Mouse (Mus musculus): ENCODE measurements around the gene Cops7b.

Cops7b gene

GRCm38 (mm10) chr1:86596512-86596911, 13.8 kb downstream of the Cops7b start:
- no peak for DNase-seq (ENCODE audit: low read depth in 1 of 2, low spot score in 2 of 2)

- DNase-seq (ENCODE audit: low read depth in 1 of 2, low spot score in 2 of 2) = no peak
Measured at GRCm38 (mm10) chr1:86598516-86598915, 15.8 kb downstream of the Cops7b start.

GRCm38 (mm10) chr1:86600117-86600516, 17.4 kb downstream of the Cops7b start:
- no peak for DNase-seq (ENCODE audit: low read depth in 1 of 2, low spot score in 2 of 2)

- DNase-seq (ENCODE audit: low read depth in 1 of 2, low spot score in 2 of 2) = no peak
Measured at GRCm38 (mm10) chr1:86610954-86611353, 28.2 kb downstream of the Cops7b start.

GRCm38 (mm10) chr1:86612081-86612480, 29.4 kb downstream of the Cops7b start:
- DNase-seq (ENCODE audit: low read depth in 1 of 2, low spot score in 2 of 2) = no peak

- DNase-seq (ENCODE audit: low read depth in 1 of 2, low spot score in 2 of 2) = no peak
Measured at GRCm38 (mm10) chr1:86614269-86614668, 31.6 kb downstream of the Cops7b start.

GRCm38 (mm10) chr1:86618454-86619125, 35.9 kb downstream of the Cops7b start:
- DNase-seq (ENCODE audit: low read depth in 1 of 2, low spot score in 2 of 2) = peak in 1 of 2 experiments; percentile 5

- no peak for DNase-seq (ENCODE audit: low read depth in 1 of 2, low spot score in 2 of 2)
Measured at GRCm38 (mm10) chr1:86622296-86622695, 39.6 kb downstream of the Cops7b start.

DNA sequence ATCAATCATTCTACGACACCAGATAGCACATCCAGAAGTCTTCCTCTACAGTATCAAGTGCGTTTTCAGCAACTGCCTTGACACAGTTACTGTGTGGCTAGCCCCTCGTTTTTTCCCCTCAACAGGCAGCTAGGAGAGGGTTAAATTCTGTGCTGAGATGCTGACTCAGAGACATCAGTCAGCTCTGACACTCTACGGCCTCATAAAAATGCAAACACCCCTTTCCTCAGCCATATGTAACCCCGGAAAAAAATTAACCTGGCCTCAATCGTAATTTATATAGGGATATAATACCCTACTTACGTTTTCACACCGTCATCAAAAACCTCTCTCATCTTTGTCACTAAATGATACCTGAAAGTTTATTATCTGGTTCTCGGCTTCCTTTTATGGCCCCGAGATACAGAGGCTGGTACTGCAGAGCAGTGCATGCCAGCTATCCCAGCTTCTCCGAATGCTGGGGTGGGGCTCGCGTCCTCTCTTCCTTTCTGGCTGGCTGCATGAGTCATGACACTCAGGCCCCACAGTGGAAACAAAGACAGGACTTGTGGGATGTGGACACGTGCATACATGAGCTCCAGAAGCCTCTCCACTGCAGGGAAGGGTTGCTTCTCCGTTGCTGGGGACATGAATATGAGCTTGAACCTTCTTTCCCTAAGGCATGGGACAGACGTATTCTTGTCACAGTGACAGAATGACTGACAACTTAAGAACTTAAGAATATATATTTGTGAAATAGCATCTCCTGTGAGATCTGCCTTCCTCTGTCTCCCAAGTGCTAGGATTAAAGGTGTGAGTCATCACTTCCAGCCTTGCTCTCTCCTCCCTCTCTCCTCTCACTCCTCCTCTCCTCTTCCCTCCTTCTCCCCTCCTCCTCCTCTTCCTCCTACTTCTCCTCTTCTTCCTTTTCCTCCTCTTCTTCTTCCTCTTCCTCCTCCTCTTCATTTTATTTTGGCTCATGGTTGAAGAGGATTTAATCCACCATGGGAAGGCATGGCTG, 40.6 kb downstream of the Cops7b start:
- DNase-seq (ENCODE audit: low read depth in 1 of 2, low spot score in 2 of 2) = no peak

- no peak for DNase-seq (ENCODE audit: low read depth in 1 of 2, low spot score in 2 of 2)
Measured at GRCm38 (mm10) chr1:86628270-86628669, 45.6 kb downstream of the Cops7b start.

DNA sequence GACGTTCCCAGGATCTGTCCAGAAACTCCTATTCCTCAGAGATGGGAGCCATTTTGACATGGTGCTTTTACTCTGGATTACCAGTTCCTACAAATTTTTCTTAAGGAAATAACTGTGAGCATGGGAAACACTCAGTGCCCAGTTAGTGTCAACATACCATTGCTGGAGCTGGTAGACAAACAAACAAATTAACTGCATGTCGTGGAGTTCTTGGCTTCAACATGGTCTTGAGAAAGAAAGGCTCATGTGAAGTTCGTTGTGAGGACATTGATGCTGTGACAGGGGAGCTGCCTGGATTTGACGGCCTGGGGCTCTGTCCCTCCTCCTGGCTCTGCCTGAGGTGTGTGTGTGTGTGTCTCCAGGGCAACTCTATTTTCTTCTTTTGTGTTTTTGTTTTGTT, 47.2 kb downstream of the Cops7b start:
- DNase-seq (ENCODE audit: low read depth in 1 of 2, low spot score in 2 of 2) = no peak

DNA sequence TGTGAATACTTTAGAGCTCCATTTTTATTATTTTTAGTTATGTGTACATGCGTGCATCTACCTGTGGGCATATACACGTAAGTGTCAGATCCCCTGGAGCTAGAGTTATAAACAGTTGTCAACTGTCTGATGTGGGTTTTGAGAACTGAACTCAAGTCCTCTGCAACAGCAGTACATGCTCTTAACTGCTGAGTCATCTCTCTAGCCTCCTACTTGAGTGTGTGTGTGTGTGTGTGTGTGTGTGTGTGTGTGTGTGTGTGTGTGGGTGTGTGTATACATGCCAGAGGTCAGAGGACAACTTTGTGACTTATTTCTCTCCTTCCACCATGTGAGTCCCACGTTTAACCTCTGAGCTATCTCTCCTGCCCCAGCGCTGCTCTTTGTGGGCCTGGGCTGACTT, 47.8 kb downstream of the Cops7b start:
- DNase-seq (ENCODE audit: low read depth in 1 of 2, low spot score in 2 of 2) = no peak

DNA sequence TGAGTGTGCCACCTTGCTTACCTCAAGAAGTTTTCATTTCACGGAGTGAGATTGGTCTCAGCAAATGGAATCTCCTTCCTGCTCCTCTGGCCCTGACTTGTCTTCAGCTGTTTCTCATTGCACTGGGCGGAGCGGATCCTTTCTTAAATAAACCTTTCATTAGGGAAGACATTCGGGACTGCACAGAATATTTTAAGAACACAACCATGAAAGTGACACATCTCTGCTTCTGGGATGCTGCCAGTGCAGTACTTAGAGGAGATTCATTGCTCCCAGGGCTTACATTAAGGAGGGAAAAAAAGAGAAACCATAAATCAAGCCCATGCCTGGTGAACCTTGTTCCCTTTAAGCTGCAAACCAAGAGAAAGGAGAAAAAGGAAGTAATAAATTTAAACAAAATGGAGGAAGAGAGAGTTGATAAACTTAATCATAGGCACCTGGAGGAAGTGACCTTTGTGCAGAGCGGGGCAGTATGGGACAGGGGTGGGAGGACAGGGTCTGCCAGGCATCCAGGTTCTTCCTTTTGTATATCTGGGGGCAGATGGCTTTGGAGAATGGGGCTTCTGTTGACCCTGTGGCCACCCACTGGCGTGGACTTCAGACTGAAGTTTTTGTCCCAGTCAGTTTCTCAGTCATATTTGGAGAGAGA, 50.2 kb downstream of the Cops7b start:
- DNase-seq (ENCODE audit: low read depth in 1 of 2, low spot score in 2 of 2) = no peak

DNA sequence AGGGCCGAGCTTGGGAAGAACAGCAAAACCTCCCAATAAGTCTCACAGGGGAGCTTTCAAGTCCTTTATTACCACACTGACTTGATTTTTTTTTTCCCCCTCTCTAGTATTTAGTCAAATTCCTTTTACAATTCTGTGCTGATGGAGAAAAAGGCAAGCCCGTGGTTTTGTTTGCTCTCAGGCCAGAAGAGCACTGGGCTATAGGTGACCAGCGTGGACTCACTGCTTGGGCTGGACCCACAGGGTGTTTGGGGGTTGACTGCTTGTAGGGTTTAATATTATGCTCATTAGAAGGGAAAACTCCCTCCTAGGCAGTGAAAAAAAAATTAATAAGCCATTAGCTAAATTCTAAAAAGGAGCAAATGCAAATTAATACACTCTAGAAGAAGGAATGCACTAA, 50.7 kb downstream of the Cops7b start:
- no peak for DNase-seq (ENCODE audit: low read depth in 1 of 2, low spot score in 2 of 2)

DNA sequence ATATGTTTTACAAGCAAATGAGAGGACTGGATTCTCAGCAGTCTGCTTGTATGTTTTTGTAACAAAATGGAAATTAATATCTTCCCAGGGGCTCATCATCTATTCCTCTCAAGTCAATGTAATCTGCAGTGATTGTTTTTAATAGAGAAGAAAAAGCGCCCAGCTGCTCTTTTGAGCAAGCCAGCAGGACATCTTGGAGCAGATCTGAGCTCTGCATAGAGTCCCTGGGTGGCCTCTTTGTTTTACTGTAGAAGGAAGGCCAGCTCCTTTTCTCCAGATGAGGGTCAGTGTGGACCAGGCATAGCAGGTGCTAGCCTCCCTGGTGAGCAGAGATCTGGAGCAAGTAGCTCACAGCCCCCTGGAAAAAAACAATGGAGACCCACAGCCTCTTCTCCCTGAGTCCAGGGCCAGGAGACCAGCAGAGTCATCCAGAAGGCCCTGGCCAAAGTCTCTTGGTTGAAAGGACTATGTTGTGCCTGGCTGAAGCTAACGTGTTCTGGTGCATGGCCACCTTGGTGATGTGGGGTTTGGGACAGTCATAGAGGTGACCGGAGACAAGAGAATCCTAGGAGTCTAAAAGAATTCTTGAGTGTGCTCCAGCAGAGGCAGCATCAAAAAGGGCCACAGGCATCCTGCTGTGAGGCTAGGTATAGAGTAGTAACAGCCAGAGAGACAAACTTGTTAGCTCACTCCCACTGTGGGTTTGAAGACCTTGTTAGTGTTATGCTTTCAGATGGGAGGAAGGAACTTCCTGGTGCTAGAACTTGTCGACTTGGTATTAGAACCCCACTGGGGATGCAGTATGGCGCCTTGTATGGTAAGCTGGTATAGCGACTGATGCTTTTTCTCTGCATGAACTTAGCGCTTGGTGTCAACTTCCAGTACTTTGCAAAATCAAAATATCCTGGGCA, 51.4 kb downstream of the Cops7b start:
- no peak for DNase-seq (ENCODE audit: low read depth in 1 of 2, low spot score in 2 of 2)

DNA sequence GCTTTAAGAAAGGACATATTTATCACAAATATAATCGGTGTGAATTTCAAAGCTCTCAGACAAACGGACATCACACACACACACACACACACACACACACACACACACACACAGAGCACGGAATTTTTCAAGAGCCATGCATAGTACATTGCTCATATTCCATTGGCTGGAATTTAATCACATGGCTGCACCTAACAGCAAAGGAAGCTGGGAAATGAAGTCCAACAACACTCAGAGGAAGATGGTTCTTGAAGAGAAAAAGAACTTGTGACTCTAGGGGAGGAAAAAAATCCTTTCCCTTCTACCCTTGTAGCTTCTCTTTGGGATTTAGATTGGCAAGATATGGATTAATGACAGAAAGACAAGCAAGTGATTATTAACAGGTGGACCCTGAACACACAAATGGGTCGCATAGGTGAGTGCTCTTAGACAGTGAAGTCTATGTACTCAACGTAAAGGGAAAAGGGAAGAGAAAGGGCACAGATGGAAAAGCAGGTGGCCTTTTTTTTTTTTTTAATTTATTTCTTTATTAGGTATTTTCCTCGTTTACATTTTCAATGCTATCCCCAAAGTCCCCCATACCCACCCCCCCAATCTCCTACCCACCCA, 52.2 kb downstream of the Cops7b start:
- no peak for DNase-seq (ENCODE audit: low read depth in 1 of 2, low spot score in 2 of 2)

GRCm38 (mm10) chr1:86643101-86643809, 60.6 kb downstream of the Cops7b start:
- DNase-seq (ENCODE audit: low read depth in 1 of 2, low spot score in 2 of 2) = no peak

DNA sequence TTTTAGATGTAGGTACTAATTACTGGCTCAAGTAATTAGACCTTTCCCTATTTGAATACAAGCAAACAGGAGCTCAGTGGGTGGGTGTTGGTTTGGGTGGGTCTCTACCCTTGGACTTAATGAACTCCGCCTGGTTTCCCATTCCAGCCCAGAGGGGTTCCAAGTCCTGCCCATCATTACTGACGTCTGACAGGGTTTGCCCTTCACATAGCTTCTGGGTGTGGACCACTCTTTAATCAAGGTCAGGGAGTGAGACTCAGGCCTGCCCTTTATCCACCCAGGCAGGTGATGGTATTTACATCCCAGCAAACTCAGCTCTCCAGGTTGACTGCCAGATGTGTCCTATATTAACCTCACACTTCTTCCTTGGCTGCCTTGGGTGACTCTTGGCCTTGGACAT, 64.8 kb downstream of the Cops7b start:
- DNase-seq (ENCODE audit: low read depth in 1 of 2, low spot score in 2 of 2) = no peak

DNA sequence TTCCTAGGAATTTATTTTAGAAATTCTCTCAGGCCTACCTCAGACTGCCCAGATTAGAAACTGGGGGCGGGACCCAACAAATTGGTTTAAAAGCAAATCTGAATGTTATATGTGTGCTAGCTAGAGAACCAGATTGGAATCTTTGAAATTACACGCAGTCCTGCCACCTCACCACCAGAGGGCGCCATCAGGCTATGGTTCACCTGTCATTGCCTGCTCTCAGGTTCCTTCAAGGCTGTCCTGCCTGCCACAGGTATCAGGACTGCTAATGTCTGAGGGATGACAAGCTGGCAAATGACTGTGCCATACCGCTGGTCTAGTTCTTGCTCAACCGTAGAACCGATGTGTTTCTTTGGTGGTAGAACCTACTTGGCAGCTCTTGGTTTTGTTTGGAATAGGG, 67.6 kb downstream of the Cops7b start:
- peak in 1 of 2 experiments; percentile 16 for DNase-seq (ENCODE audit: low read depth in 1 of 2, low spot score in 2 of 2)

DNA sequence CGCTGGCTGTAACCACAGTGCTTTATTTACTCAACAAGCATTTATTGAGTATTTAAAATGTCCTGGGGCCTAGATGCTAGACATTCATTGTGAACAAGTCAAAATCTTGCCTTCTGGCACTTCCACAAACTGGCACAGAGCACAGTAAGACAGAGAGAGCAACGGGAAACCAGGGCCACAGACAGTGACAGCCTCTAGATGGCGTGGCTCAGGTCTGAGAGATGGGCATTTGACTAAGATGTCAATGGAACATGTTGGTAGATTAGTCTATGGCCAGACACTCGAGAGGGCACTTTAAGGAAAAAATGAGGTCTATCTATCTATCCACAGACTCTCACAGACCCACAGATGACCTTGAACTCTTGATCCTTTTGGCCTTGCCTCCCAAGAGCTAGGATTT, 70.0 kb downstream of the Cops7b start:
- no peak for DNase-seq (ENCODE audit: low read depth in 1 of 2, low spot score in 2 of 2)
